Mouse (Mus musculus): ENCODE data around the gene Gm4846.
"Not testable (repeated sequence)": the region's sequence is repeated elsewhere in the genome, so short reads cannot be mapped to it uniquely, and the experiment has no call there.

The Gm4846 gene

GRCm38 (mm10) chr1:166497488-166497887 lies at the start of gene Gm4846:
Gm4846 (minus strand) TSS chr1:166497588.
- DNase-seq = not testable (repeated sequence)

GRCm38 (mm10) chr1:166531521-166531920 lies 34.1 kb upstream of the Gm4846 start:
- not testable (repeated sequence) for DNase-seq

DNA sequence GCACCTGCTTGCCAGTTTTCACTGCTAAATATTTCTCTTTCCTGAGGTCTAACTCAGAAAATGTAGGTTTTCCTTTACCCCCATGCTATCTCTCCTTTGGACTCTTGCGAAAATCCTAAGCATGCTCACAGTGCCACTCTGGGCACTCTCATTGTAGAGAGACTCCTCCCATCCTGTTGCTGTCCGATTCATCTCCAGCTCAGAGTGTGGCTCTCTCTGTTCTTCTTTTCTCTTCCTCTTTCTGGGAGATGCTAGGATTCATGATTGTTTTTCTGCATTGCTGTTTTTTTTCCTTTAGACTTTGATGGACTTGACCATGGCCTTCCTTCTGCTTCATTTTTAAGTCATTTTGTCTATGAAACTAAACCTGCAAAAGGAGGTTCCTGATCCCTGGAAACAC lies 27.3 kb upstream of the Gm4846 start:
- not testable (repeated sequence) for DNase-seq

GRCm38 (mm10) chr1:166519626-166520025 lies 22.2 kb upstream of the Gm4846 start:
- not testable (repeated sequence) for DNase-seq

GRCm38 (mm10) chr1:166516556-166516955 lies 19.2 kb upstream of the Gm4846 start:
- DNase-seq = no peak

DNA sequence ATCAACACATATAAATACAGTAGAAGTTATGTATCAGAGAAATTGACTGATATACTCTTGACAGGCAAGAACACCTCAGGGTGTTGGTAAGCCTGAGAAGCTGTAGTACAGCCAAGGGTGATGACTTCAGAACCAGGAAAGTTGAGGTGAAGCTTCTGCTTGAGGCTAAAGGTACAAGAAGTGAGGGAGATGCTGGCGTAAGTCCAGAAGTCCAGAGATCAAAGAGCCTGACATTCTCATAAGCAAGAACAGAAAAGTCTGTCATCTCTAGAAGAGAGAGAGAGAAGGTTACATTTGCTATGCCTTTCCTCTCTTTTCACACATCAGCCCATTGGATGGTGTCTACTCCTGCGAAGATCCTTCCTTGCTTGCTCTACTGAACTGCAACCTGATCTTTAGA lies 6.8 kb upstream of the Gm4846 start:
- not testable (repeated sequence) for DNase-seq

DNA sequence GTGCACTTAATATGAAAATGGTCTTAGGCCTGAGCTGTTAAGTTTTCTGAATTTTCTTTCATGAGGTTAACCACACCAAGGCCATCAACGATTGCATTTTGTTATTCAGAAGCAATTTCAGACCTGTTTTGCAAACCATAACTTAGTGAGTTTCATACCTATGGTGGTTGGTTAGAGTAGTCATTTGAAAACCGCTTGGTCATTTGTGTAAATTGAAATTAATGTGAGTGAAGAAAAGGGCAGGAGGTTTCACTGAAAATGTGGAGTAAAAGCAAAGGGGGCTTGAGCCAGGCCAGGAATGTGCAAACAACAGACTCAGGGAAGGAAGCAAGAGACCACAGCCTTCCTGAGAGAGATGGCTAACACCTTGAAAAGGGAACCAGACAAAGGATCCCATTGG lies 17.9 kb downstream of the Gm4846 start:
- DNase-seq = no peak

GRCm38 (mm10) chr1:166467172-166467571 lies 30.2 kb downstream of the Gm4846 start:
- no peak for DNase-seq

GRCm38 (mm10) chr1:166462544-166462943 lies 34.8 kb downstream of the Gm4846 start:
- no peak for DNase-seq

GRCm38 (mm10) chr1:166441992-166442391 lies 55.4 kb downstream of the Gm4846 start:
- DNase-seq = no peak

- no peak for DNase-seq
These were observed 58.0 kb downstream of the Gm4846 start for GRCm38 (mm10) chr1:166439426-166439825.

Data from thymus, postnatal 25 days (tissue).